Mouse (Mus musculus) bone marrow macrophage, adult 2 months (primary cell): Measurements from ENCODE around the gene Agxt.

Experiments used
- CTCF ChIP-seq: IDR thresholded peaks from 2 replicates; pipeline ENCODE4 v1.5.1; 2012; ENCODE audit warnings: low read depth, mild to moderate bottlenecking, low read length, moderate library complexity
- POLR2A ChIP-seq: IDR thresholded peaks from 2 replicates; pipeline ENCODE4 v1.6.1; 2012; ENCODE audit warnings: mild to moderate bottlenecking, low read depth, low read length, borderline replicate concordance

- TF ChIP-seq CTCF (no peak), POLR2A (no peak)
Observed at GRCm38 (mm10) chr1:93165447-93165846, 30.4 kb downstream of the Agxt start.
